Mouse (Mus musculus) small intestine, adult 2 months (tissue): ENCODE results near the gene Rps29.

ENCODE experiments used
- CTCF ChIP-seq: fragments of 200-500 bp; IDR thresholded peaks from 2 replicates; pipeline ENCODE4 v1.5.1; 2012; ENCODE audit warnings: low read depth, mild to moderate bottlenecking, control low read depth, inconsistent platforms, low read length, moderate library complexity, mixed read lengths; ENCODE audit not compliant: insufficient replicate concordance, insufficient read length; ENCODE audit errors: extremely low read depth
- POLR2A ChIP-seq: fragments of 200-500 bp; IDR thresholded peaks from 2 replicates; pipeline ENCODE4 v1.6.1; 2012; ENCODE audit warnings: low read depth, mild to moderate bottlenecking, control low read depth, inconsistent platforms, low read length, moderate library complexity

GRCm38 (mm10) chr12:69198985-69199384 is 40.0 kb upstream of the Rps29 start:
- TF ChIP-seq CTCF (no peak), POLR2A (no peak)
